Mouse (Mus musculus): Measurements from ENCODE around the gene Nfya. TPM values are rescaled to one million over a fixed set of nuclear protein-coding genes. Genes with fewer than 3 reads are reported as not detected.
A peak's percentile ranks its signal among the peaks of the same experiment; 100 is the strongest.

The Nfya gene
- polyA plus RNA-seq, 1 experiment: 99.1 TPM

DNA sequence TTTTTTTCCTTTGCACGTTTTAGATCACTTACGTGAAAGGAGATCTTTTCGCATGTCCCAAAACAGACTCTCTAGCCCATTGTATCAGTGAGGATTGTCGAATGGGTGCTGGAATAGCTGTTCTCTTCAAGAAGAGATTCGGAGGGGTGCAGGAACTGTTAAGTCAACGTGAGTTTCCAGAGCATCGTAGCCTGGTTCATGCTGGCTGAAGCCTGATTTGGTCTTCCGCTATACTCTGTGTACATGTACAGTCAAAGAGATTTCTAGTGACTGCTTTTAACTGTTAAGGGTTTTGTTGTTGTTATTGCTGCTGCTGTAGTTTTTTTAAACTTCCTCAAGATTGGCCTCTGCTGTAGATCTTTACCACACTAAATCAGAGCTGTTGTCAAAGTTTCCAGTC lies 1.5 kb upstream of the Nfya start:
- no peak for TF ChIP-seq CTCF (IDR thresholded peaks at IDR 0.05; ENCODE audit: borderline replicate concordance, extremely low read depth, insufficient read depth, insufficient read length)
- TF ChIP-seq POLR2A (IDR thresholded peaks at IDR 0.05; ENCODE audit: borderline replicate concordance, extremely low read depth, insufficient read depth, insufficient read length, poor library complexity, severe bottlenecking): no peak
- peak; percentile 34 for DNase-seq (ENCODE audit: low read depth)

- no peak for TF ChIP-seq CTCF (IDR thresholded peaks at IDR 0.05; ENCODE audit: borderline replicate concordance, extremely low read depth, insufficient read depth, insufficient read length)
- DNase-seq (ENCODE audit: low read depth): peak; percentile 76
Observed at GRCm38 (mm10) chr17:48410299-48410785, 636 bp upstream of the Nfya start.

GRCm38 (mm10) chr17:48408526-48409291 lies 997 bp downstream of the Nfya start:
- peak; percentile 63 for TF ChIP-seq POLR2A (IDR thresholded peaks at IDR 0.05; ENCODE audit: borderline replicate concordance, extremely low read depth, insufficient read depth, insufficient read length, poor library complexity, severe bottlenecking)
- TF ChIP-seq CTCF (IDR thresholded peaks at IDR 0.05; ENCODE audit: borderline replicate concordance, extremely low read depth, insufficient read depth, insufficient read length): no peak
- peak; percentile 78 for DNase-seq (ENCODE audit: low read depth)

DNA sequence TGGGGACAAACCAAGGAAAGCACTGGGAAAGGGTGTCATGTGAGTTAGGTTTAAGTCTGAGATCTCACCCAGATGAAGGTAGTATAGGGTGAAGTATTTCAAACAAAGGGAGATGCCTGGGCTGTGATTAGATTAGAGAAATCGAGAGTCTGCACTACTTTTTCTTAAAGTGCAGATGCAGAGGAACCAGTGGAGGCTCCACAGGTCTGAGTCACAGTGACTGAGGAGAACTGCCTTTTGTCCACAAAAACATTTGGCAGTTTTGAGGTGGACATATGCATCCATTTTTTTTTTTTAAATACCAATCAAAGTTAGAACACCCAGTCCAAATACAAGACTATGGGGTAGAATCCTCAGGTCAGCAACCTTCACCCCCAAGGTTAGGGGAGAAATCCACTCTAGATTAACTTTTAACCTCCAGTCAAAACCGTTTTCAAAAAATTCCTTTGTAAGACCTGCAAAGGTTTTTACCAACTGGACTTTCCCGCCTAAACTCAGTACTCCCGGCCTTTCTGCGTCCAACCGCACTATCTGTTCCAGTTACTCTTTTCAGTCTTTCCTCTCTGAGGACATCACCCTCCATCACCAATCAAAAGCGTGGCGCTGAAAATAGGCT lies 1.7 kb downstream of the Nfya start:
- no peak for DNase-seq (ENCODE audit: low read depth)
- TF ChIP-seq POLR2A (IDR thresholded peaks at IDR 0.05; ENCODE audit: borderline replicate concordance, extremely low read depth, insufficient read depth, insufficient read length, poor library complexity, severe bottlenecking): no peak
- TF ChIP-seq CTCF (IDR thresholded peaks at IDR 0.05; ENCODE audit: borderline replicate concordance, extremely low read depth, insufficient read depth, insufficient read length): no peak

DNA sequence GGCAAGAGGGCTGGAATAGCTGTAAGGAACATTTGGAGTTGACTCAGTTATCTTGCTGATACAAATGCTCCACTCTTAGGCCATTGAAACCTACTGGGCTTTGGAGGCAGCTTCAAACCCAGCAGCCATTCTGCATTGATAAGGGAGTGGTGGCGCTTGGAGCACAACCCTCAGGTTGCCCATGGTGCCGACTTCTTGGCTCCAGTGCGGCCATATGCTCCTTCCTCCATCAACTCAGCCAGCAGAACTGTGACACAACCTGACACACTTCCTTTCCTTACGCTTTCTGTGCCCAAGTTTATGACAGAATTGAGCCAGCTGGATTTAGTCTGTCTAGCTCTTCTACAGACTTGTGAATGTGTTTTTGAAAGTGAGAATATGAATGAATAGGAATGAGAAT lies 2.6 kb downstream of the Nfya start:
- TF ChIP-seq CTCF (IDR thresholded peaks at IDR 0.05; ENCODE audit: borderline replicate concordance, extremely low read depth, insufficient read depth, insufficient read length) (no peak), POLR2A (IDR thresholded peaks at IDR 0.05; ENCODE audit: borderline replicate concordance, extremely low read depth, insufficient read depth, insufficient read length, poor library complexity, severe bottlenecking) (no peak)
- peak; percentile 32 for DNase-seq (ENCODE audit: low read depth)

GRCm38 (mm10) chr17:48404706-48405105 lies 5.0 kb downstream of the Nfya start:
- DNase-seq (ENCODE audit: low read depth): no peak
- TF ChIP-seq CTCF (IDR thresholded peaks at IDR 0.05; ENCODE audit: borderline replicate concordance, extremely low read depth, insufficient read depth, insufficient read length): no peak
- TF ChIP-seq POLR2A (IDR thresholded peaks at IDR 0.05; ENCODE audit: borderline replicate concordance, extremely low read depth, insufficient read depth, insufficient read length, poor library complexity, severe bottlenecking): no peak

GRCm38 (mm10) chr17:48403848-48404247 lies 5.9 kb downstream of the Nfya start:
- DNase-seq (ENCODE audit: low read depth): no peak
- no peak for TF ChIP-seq POLR2A (IDR thresholded peaks at IDR 0.05; ENCODE audit: borderline replicate concordance, extremely low read depth, insufficient read depth, insufficient read length, poor library complexity, severe bottlenecking)
- no peak for TF ChIP-seq CTCF (IDR thresholded peaks at IDR 0.05; ENCODE audit: borderline replicate concordance, extremely low read depth, insufficient read depth, insufficient read length)

- TF ChIP-seq CTCF (IDR thresholded peaks at IDR 0.05; ENCODE audit: borderline replicate concordance, extremely low read depth, insufficient read depth, insufficient read length) (no peak), POLR2A (IDR thresholded peaks at IDR 0.05; ENCODE audit: borderline replicate concordance, extremely low read depth, insufficient read depth, insufficient read length, poor library complexity, severe bottlenecking) (no peak)
- DNase-seq (ENCODE audit: low read depth): no peak
Observed at GRCm38 (mm10) chr17:48402751-48403150, 7.0 kb downstream of the Nfya start.

- no peak for TF ChIP-seq POLR2A (IDR thresholded peaks at IDR 0.05; ENCODE audit: borderline replicate concordance, extremely low read depth, insufficient read depth, insufficient read length, poor library complexity, severe bottlenecking)
- TF ChIP-seq CTCF (IDR thresholded peaks at IDR 0.05; ENCODE audit: borderline replicate concordance, extremely low read depth, insufficient read depth, insufficient read length): no peak
- DNase-seq (ENCODE audit: low read depth): no peak
Observed at GRCm38 (mm10) chr17:48401710-48402109, 8.0 kb downstream of the Nfya start.

DNA sequence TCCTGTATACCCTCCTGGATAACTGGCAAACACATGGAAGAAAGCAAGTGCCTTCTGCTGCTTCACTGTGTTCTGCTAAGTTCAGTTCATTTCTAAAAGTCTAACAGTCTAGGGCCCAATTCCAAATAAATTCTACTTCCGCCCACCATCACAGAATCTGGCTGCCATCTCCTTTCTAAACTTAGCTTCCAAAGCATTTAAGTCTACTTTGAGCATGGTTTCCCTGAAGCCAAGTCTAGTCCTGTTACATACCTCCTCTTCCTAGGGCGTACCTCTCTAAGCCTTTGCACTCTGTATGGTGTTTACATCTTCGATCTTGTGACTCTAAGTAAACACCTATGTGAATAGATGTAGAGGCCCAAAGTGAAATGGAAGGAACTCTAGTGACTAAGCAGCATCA lies 17.1 kb downstream of the Nfya start:
- no peak for TF ChIP-seq CTCF (IDR thresholded peaks at IDR 0.05; ENCODE audit: borderline replicate concordance, extremely low read depth, insufficient read depth, insufficient read length)
- no peak for DNase-seq (ENCODE audit: low read depth)

GRCm38 (mm10) chr17:48391446-48391845 lies 18.3 kb downstream of the Nfya start:
- TF ChIP-seq POLR2A (IDR thresholded peaks at IDR 0.05; ENCODE audit: borderline replicate concordance, extremely low read depth, insufficient read depth, insufficient read length, poor library complexity, severe bottlenecking) (no peak), CTCF (IDR thresholded peaks at IDR 0.05; ENCODE audit: borderline replicate concordance, extremely low read depth, insufficient read depth, insufficient read length) (no peak)
- DNase-seq (ENCODE audit: low read depth): no peak

- TF ChIP-seq CTCF (IDR thresholded peaks at IDR 0.05; ENCODE audit: borderline replicate concordance, extremely low read depth, insufficient read depth, insufficient read length) (no peak), POLR2A (IDR thresholded peaks at IDR 0.05; ENCODE audit: borderline replicate concordance, extremely low read depth, insufficient read depth, insufficient read length, poor library complexity, severe bottlenecking) (no peak)
- DNase-seq (ENCODE audit: low read depth): no peak
Observed at GRCm38 (mm10) chr17:48389442-48389841, 20.3 kb downstream of the Nfya start.
